8 mouse cellular contexts compared by ENCODE assay signal in genomic region chr11:57011691-57012039, GRCm38 (mm10). TPM values are rescaled to one million over a fixed set of nuclear protein-coding genes. Genes with fewer than 3 reads are reported as not detected.
DNase-seq lines count a peak whose midpoint lies in the region; ATAC-seq lines count a peak whose summit lies in the region.

No protein-coding gene starts in this region.

- H3K9ac ChIP-seq in embryonic facial prominence, embryonic 15.5 days: no peak overlapping the region
- H3K9ac ChIP-seq in hindbrain, embryonic 15.5 days: peak overlapping the region; percentile 61
- no peak overlapping the region for H3K9ac ChIP-seq in limb, embryonic 11.5 days (ENCODE audit: low read length)

- no peaks in the 10 kb centered on the region for H3K36me3 ChIP-seq in embryonic facial prominence, embryonic 15.5 days
- no peaks in the 10 kb centered on the region for H3K36me3 ChIP-seq in hindbrain, embryonic 15.5 days
- H3K36me3 ChIP-seq in limb, embryonic 11.5 days (ENCODE audit: control insufficient read depth, insufficient read depth, low read length): no peaks in the 10 kb centered on the region

- 2% methylated on average over 11 of the region's 11 CpGs for WGBS in embryonic facial prominence, embryonic 15.5 days
- WGBS in hindbrain, embryonic 15.5 days: 1% methylated on average over 11 of the region's 11 CpGs
- 5% methylated on average over 11 of the region's 11 CpGs for WGBS in limb, embryonic 11.5 days

- no peaks in the 10 kb centered on the region for H3K9me3 ChIP-seq in embryonic facial prominence, embryonic 15.5 days (replicated peaks)
- H3K9me3 ChIP-seq in hindbrain, embryonic 15.5 days: no peaks in the 10 kb centered on the region
- no peaks in the 10 kb centered on the region for H3K9me3 ChIP-seq in limb, embryonic 11.5 days (ENCODE audit: control insufficient read depth, low read length)

- no peak overlapping the region for H3K27ac ChIP-seq in embryonic facial prominence, embryonic 15.5 days (replicated peaks)
- peak overlapping the region; percentile 82 for H3K27ac ChIP-seq in hindbrain, embryonic 15.5 days (replicated peaks)
- no peak overlapping the region for H3K27ac ChIP-seq in limb, embryonic 11.5 days (replicated peaks; ENCODE audit: low read depth, low read length)

- H3K27me3 ChIP-seq in embryonic facial prominence, embryonic 15.5 days: peaks cover 23% of the 10 kb centered on the region
- peaks cover 4% of the 10 kb centered on the region; the same call in 1 of the 2 replicates for H3K27me3 ChIP-seq in hindbrain, embryonic 15.5 days
- H3K27me3 ChIP-seq in limb, embryonic 11.5 days (ENCODE audit: control insufficient read depth, insufficient read depth, low read length): no peaks in the 10 kb centered on the region

- ATAC-seq in embryonic facial prominence, embryonic 15.5 days (ENCODE audit: insufficient number of reproducible peaks, low FRiP score, low TSS enrichment, low read depth): no peak
- peak; percentile 87 for ATAC-seq in hindbrain, embryonic 15.5 days (ENCODE audit: low FRiP score, low read depth)
- ATAC-seq in limb, embryonic 11.5 days (ENCODE audit: insufficient number of reproducible peaks, low FRiP score, low TSS enrichment, low read depth): no peak

- H3K4me1 ChIP-seq in embryonic facial prominence, embryonic 15.5 days: peaks cover 9% of the 10 kb centered on the region; the same call in 1 of the 2 replicates
- peaks cover 23% of the 10 kb centered on the region for H3K4me1 ChIP-seq in hindbrain, embryonic 15.5 days (replicated peaks)
- 0 out of 2 replicates have a peak, but pooled peaks cover 2% of the 10 kb centered on the region for H3K4me1 ChIP-seq in limb, embryonic 11.5 days (ENCODE audit: control insufficient read depth, insufficient read depth, low read length)

- peak overlapping the region; percentile 25 for H3K4me3 ChIP-seq in embryonic facial prominence, embryonic 15.5 days (replicated peaks)
- peak overlapping the region; percentile 50 for H3K4me3 ChIP-seq in hindbrain, embryonic 15.5 days
- H3K4me3 ChIP-seq in limb, embryonic 11.5 days (ENCODE audit: low read depth, low read length): no peak overlapping the region

- peak overlapping the region; percentile 43 for H3K4me2 ChIP-seq in embryonic facial prominence, embryonic 15.5 days (replicated peaks)
- peak overlapping the region; percentile 62 for H3K4me2 ChIP-seq in hindbrain, embryonic 15.5 days
- H3K4me2 ChIP-seq in limb, embryonic 11.5 days (ENCODE audit: low read depth, severe bottlenecking): peak overlapping the region; percentile 3; the same call in 1 of the 2 replicates

- DNase-seq in embryo, embryonic 10.5 days (ENCODE audit: low spot score): peak; percentile 59
- DNase-seq in limb, embryonic 11.5 days (ENCODE audit: low spot score): peak; percentile 45
- DNase-seq in right cerebral cortex, adult 2 months (ENCODE audit: low spot score in 2 of 2): peak; percentile 72 to 77
- no peak for DNase-seq in ovary, postnatal 36 days (ENCODE audit: low spot score)
- DNase-seq in urinary bladder, postnatal 14 days (ENCODE audit: low spot score): no peak
- DNase-seq in gastrocnemius, postnatal 25 days: no peak

RNA-seq across cellular contexts. Expression of gene Gria1, which starts 0.5 kb away (rescaled TPM):
- polyA plus RNA-seq in embryonic facial prominence, embryonic 15.5 days (2015; fragmentation: Nextera tagmentation; extraction: Ambion mirVana): 1.7 and 1.9 TPM in 2 replicates
- 39.1 and 48.1 TPM in 2 replicates for polyA plus RNA-seq in hindbrain, embryonic 15.5 days (2015; fragmentation: Nextera tagmentation; extraction: Ambion mirVana)
- polyA plus RNA-seq in limb, embryonic 11.5 days (2014; fragmentation: Nextera tagmentation; extraction: Ambion mirVana): 0.24 and 0.27 TPM in 2 replicates
- under 1 TPM; 0.05 to 0.69 TPM for total RNA-seq in gastrocnemius, postnatal 25 days (2021)

Comparison
In these comparisons a context has a peak if more than half of its experiments do, and no peak if none do; other contexts are left out.
1. DNase-seq: peak in embryo, embryonic 10.5 days (single experiment), limb, embryonic 11.5 days (single experiment) and right cerebral cortex, adult 2 months (2 of 2); none in ovary, postnatal 36 days (single experiment), urinary bladder, postnatal 14 days (single experiment) and gastrocnemius, postnatal 25 days (single experiment).
2. H3K4me2 ChIP-seq: peak in every context shown above with its lines; median percentile 62 in hindbrain, embryonic 15.5 days; 43 in embryonic facial prominence, embryonic 15.5 days; 3 in limb, embryonic 11.5 days.
3. RNA of gene Gria1, which starts 0.5 kb away (polyA plus RNA-seq): 39.1 to 48.1 TPM in hindbrain, embryonic 15.5 days; 1.7 to 1.9 TPM in embryonic facial prominence, embryonic 15.5 days and 0.24 to 0.27 TPM in limb, embryonic 11.5 days; every median in the first group is over 10 times any median in the second.